ENCODE assay signal across 10 mouse cellular contexts in genomic region chr2:26847706-26848105, GRCm38 (mm10). TPM values are rescaled to one million over a fixed set of nuclear protein-coding genes. Genes with fewer than 3 reads are reported as not detected.
DNase-seq lines count a peak whose midpoint lies in the region; ATAC-seq lines count a peak whose summit lies in the region.
"Had no signal": no experiment of that assay in that cellular context is flagged by ENCODE, and none has a peak within 500 bp of the region (broad histone marks: within the 10 kb centered on the region; RNA-seq: fewer than 3 reads in every experiment).

No protein-coding gene starts in this region.

- DNase-seq in heart, postnatal 10 days = peak; percentile 18 to 48
- peak; percentile 73 for DNase-seq in 416B (ENCODE audit: low read depth)
- DNase-seq in MEL-GATA-1-ER (ENCODE audit: extremely low read depth, low read depth) = peak; percentile 26
- DNase-seq in embryo, embryonic 11 days = peak; percentile 41
- peak; percentile 3 for DNase-seq in left cerebral cortex, postnatal 4 days
- peak; percentile 50 for DNase-seq in thymus, postnatal 0 days (ENCODE audit: low spot score)
- DNase-seq in frontal cortex, postnatal 25 days (ENCODE audit: low spot score in 2 of 2) = no peak

- no peaks in the 10 kb centered on the region for H3K4me1 ChIP-seq in heart, embryonic 11.5 days (ENCODE audit: control insufficient read depth, insufficient read depth, low read length)
- H3K4me1 ChIP-seq: embryonic facial prominence, embryonic 13.5 days; liver, embryonic 15.5 days had no signal

- H3K27me3 ChIP-seq in heart, embryonic 11.5 days (ENCODE audit: control insufficient read depth, insufficient read depth, low read length) = no peaks in the 10 kb centered on the region
- H3K27me3 ChIP-seq: embryonic facial prominence, embryonic 13.5 days; liver, embryonic 15.5 days had no signal

- no peaks in the 10 kb centered on the region for H3K9me3 ChIP-seq in heart, embryonic 11.5 days (replicated peaks; ENCODE audit: control insufficient read depth, low read length)
- H3K9me3 ChIP-seq: embryonic facial prominence, embryonic 13.5 days; liver, embryonic 15.5 days had no signal

- WGBS in heart, embryonic 11.5 days (ENCODE audit: insufficient replicate concordance) = 50% methylated on average over 2 of the region's 2 CpGs

- no peak for ATAC-seq in heart, embryonic 11.5 days (replicated peaks; ENCODE audit: insufficient number of reproducible peaks, low FRiP score, low TSS enrichment)

- no peak overlapping the region for H3K4me3 ChIP-seq in heart, embryonic 11.5 days (ENCODE audit: low read depth, low read length)
- H3K4me3 ChIP-seq: embryonic facial prominence, embryonic 13.5 days; liver, embryonic 15.5 days had no signal

- H3K9ac ChIP-seq in heart, embryonic 11.5 days (ENCODE audit: low read depth, low read length) = no peak overlapping the region
- H3K9ac ChIP-seq: embryonic facial prominence, embryonic 13.5 days; liver, embryonic 15.5 days had no signal

- H3K36me3 ChIP-seq in heart, embryonic 11.5 days (ENCODE audit: control insufficient read depth, insufficient read depth, low read length) = no peaks in the 10 kb centered on the region
- H3K36me3 ChIP-seq: embryonic facial prominence, embryonic 13.5 days; liver, embryonic 15.5 days had no signal

- no peak overlapping the region for H3K27ac ChIP-seq in heart, embryonic 11.5 days (ENCODE audit: low read depth, low read length)
- H3K27ac ChIP-seq: embryonic facial prominence, embryonic 13.5 days; liver, embryonic 15.5 days had no signal

- intact Hi-C loops in heart, postnatal 10 days (cut with DNase I) = loop anchor here (1.0 to 5.0 kb wide), 2 partner anchors 191 to 390 kb away; no protein-coding TSS in a partner anchor
- intact Hi-C loops in left cerebral cortex, postnatal 4 days (cut with DNase I) = no loop called here

- H3K4me2 ChIP-seq in heart, embryonic 11.5 days = no peak overlapping the region
- H3K4me2 ChIP-seq: embryonic facial prominence, embryonic 13.5 days; liver, embryonic 15.5 days had no signal

RNA-seq across cellular contexts. Expression of gene Abo, which starts 17.1 kb away (rescaled TPM):
- total RNA-seq in heart, postnatal 10 days (2021) = not detected
- not detected in 2 replicates for polyA plus RNA-seq in heart, embryonic 11.5 days (2014; fragmentation: Nextera tagmentation; extraction: Ambion mirVana)
- total RNA-seq in left cerebral cortex, postnatal 4 days (2021) = not detected
- not detected in 2 replicates for polyA plus RNA-seq in thymus, postnatal 0 days (2015; fragmentation: Nextera tagmentation; extraction: Ambion mirVana)
- polyA plus RNA-seq: embryonic facial prominence, embryonic 13.5 days; liver, embryonic 15.5 days had no signal

RNA-seq across cellular contexts. Expression of gene Surf6, which starts 55.0 kb away (rescaled TPM):
- total RNA-seq in heart, postnatal 10 days (2021) = 10 to 100 TPM; 14.7 to 16.8 TPM
- 8.7 and 8.9 TPM in 2 replicates for polyA plus RNA-seq in heart, embryonic 11.5 days (2014; fragmentation: Nextera tagmentation; extraction: Ambion mirVana)
- total RNA-seq in left cerebral cortex, postnatal 4 days (2021) = 10 to 100 TPM; 32.3 to 33.8 TPM
- 31.4 and 31.6 TPM in 2 replicates for polyA plus RNA-seq in thymus, postnatal 0 days (2015; fragmentation: Nextera tagmentation; extraction: Ambion mirVana)

Comparison
In these comparisons a context has a peak if more than half of its experiments do, and no peak if none do; other contexts are left out.
1. DNase-seq: peak in heart, postnatal 10 days (2 of 2), 416B (single experiment), MEL-GATA-1-ER (single experiment), embryo, embryonic 11 days (single experiment), left cerebral cortex, postnatal 4 days (single experiment) and thymus, postnatal 0 days (single experiment); none in frontal cortex, postnatal 25 days (0 of 2).